Mouse (Mus musculus) frontal cortex, adult 2 months (tissue): Measurements from ENCODE around the gene Smim8. TPM values are rescaled to one million over a fixed set of nuclear protein-coding genes. Genes with fewer than 3 reads are reported as not detected.

Experiments
- DNase-seq, 2 experiments: peaks; one replicate each; pipeline ENCODE4 v3.0.0; 2022; ENCODE audit warnings: low spot score in 1 of 2; ENCODE audit errors: extremely low spot score in 1 of 2
- polyA plus RNA-seq: library from polyadenylated mRNA; depleted of rRNA; stranded (reverse); fragments of >200 nt; gene quantifications from 2 replicates; pipeline ENCODE4 v1.2.3, GENCODE M21; 2012; rRNA removed

Smim8 gene
- polyA plus RNA-seq, 1 experiment: 26.4 TPM

DNA sequence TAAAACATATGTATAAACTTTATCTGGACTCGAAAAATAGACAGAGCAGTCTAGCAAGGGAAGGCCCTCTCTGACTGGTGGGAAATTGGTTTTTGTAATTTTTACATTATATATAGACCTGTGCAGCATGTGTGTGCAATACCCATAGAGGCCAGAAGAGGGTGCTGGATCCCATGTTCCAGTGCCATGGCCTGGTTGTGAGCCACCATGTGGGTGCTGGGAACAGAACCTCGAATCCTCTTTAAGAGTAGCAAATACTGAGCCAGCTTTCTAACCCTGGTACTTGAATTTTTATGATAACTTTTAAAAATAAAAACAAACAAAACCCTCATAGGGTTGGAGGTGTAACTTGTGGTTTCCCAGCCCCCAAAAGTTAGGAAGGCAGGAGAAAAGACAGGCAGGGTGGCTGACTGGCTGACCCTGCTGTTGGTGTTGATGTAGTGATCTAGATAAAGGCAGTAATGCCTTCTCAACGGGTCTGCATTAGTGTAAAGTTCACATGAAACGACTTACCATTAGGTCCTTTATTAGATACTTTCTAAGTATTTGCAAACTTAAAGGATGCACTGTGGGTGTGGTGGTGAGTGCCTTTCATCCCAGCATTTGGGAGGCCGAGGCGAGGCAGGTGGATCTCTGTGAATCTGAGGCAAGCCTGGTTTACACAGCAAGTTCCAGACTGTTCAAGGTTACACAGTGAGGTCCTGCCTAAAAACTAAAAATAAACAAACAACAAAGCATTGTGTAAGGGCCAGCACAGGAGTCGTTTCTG, 57.9 kb downstream of the Smim8 start:
- DNase-seq: no peak

DNA sequence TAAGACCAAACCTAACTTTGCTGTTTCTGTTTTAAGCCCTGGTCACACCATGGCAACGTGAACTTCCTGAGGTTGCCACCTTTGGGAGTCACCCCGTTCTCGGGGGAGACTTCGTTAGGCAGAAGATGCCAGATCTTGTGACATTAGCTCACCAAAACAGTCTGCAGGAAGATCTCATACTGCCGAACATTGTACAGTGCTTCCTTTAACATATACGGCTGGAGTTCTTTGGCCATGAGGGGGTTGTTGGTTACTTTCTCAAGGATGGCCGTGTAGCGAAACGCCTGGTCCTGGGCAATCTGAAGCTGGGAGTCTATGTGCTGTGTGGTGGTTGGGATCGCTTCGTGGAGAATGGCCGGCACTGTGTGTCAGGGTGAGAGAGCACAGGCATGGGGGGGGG, 58.8 kb downstream of the Smim8 start:
- DNase-seq: no peak

Other genes with a start within 250 kb of the Smim8 start
- 87.6 and 90.9 TPM in 2 replicates for gene Akirin2, start 227.5 kb downstream of the Smim8 start, polyA plus RNA-seq
- gene Orc3, start 163.5 kb downstream of the Smim8 start, polyA plus RNA-seq: 37.1 and 46.5 TPM in 2 replicates
- gene Rars2, start 163.5 kb downstream of the Smim8 start, polyA plus RNA-seq: 30.8 and 35.2 TPM in 2 replicates
- 19.8 and 21.5 TPM in 2 replicates for gene Slc35a1, start 91.0 kb downstream of the Smim8 start, polyA plus RNA-seq
- 1.9 and 2.0 TPM in 2 replicates for gene Cfap206, start 48.2 kb downstream of the Smim8 start, polyA plus RNA-seq
- not detected in 2 replicates for gene Gm136, start 22.2 kb downstream of the Smim8 start, polyA plus RNA-seq
- 9.2 and 9.3 TPM in 2 replicates for gene Zfp292, start 104.5 kb upstream of the Smim8 start, polyA plus RNA-seq
- not detected in 2 replicates for gene Cga, start 115.4 kb upstream of the Smim8 start, polyA plus RNA-seq